Mouse (Mus musculus) hindbrain, embryonic 16.5 days (tissue): ENCODE measurements around the gene C1d. TPM values are rescaled to one million over a fixed set of nuclear protein-coding genes. Genes with fewer than 3 reads are reported as not detected.

ENCODE experiments used
- ATAC-seq: fragments of 200-750 bp; cut with Nextera tagmentation; 2 replicates; pipeline ENCODE4 v1.8.0; 2017; ENCODE audit warnings: moderate TSS enrichment, moderate library complexity
- H3K27ac ChIP-seq: fragments of 300-500 bp; sonication (generic); 2 replicates; pipeline ENCODE4 v1.5.1; 2014; ENCODE audit warnings: low read depth, mild to moderate bottlenecking, control low read depth, low read length, moderate library complexity
- H3K27me3 ChIP-seq: fragments of 300-500 bp; sonication (generic); replicated peaks from 2 replicates; pipeline ENCODE4 v1.6.1; 2014; ENCODE audit warnings: low read length; ENCODE audit not compliant: control insufficient read depth, insufficient read depth
- H3K36me3 ChIP-seq: fragments of 300-500 bp; sonication (generic); 2 replicates; pipeline ENCODE4 v1.6.1; 2014; ENCODE audit warnings: mild to moderate bottlenecking, low read length, moderate library complexity, mixed read lengths; ENCODE audit not compliant: control insufficient read depth, insufficient read depth
- H3K4me1 ChIP-seq: fragments of 300-500 bp; sonication (generic); 2 replicates; pipeline ENCODE4 v1.6.1; 2014; ENCODE audit warnings: low read depth, low read length; ENCODE audit not compliant: control insufficient read depth, insufficient read depth
- H3K4me2 ChIP-seq: fragments of 300-500 bp; sonication (generic); 2 replicates; pipeline ENCODE4 v1.6.1; 2014; ENCODE audit warnings: mild to moderate bottlenecking, low read length, control low read depth, moderate library complexity
- H3K4me3 ChIP-seq: fragments of 300-500 bp; sonication (generic); 2 replicates; pipeline ENCODE4 v1.5.1; 2014; ENCODE audit warnings: mild to moderate bottlenecking, low read length, control low read depth, moderate library complexity
- H3K9ac ChIP-seq: fragments of 300-500 bp; sonication (generic); 2 replicates; pipeline ENCODE4 v1.6.1; 2014; ENCODE audit warnings: low read depth, mild to moderate bottlenecking, control low read depth, low read length, moderate library complexity
- H3K9me3 ChIP-seq: fragments of 300-500 bp; sonication (generic); 2 replicates; pipeline ENCODE4 v1.6.1; 2014; ENCODE audit warnings: mild to moderate bottlenecking, low read length, moderate library complexity; ENCODE audit not compliant: control insufficient read depth
- polyA plus RNA-seq: library from polyadenylated mRNA; unstranded; fragments of >200 nt; fragmentation: Nextera tagmentation; extraction: Ambion mirVana; gene quantifications from 2 replicates; pipeline ENCODE4 v1.2.1, GENCODE M21; 2015

The C1d gene
- polyA plus RNA-seq, 1 experiment from 2014 or later: 157 TPM

- Histone ChIP-seq H3K27me3 (no peaks in the 10 kb centered on the region), H3K4me1 (0 out of 2 replicates have a peak, but pooled peaks cover 2% of the 10 kb centered on the region), H3K4me3 (no peak overlapping the region), H3K9ac (no peak overlapping the region), H3K9me3 (no peaks in the 10 kb centered on the region), H3K27ac (no peak overlapping the region), H3K36me3 (no peaks in the 10 kb centered on the region), H3K4me2 (no peak overlapping the region)
- ATAC-seq: no peak
These were observed 50.1 kb downstream of the C1d start for GRCm38 (mm10) chr11:17307457-17307856.

Other genes starting within 250 kb of the C1d start
- 162 and 189 TPM in 2 replicates for gene Cnrip1, start 206.0 kb upstream of the C1d start, polyA plus RNA-seq
- 3.9 and 4.1 TPM in 2 replicates for gene Plek, start 205.2 kb upstream of the C1d start, polyA plus RNA-seq
- gene Ppp3r1, start 98.3 kb upstream of the C1d start, polyA plus RNA-seq: 220 and 236 TPM in 2 replicates
- gene Wdr92, start 75.5 kb upstream of the C1d start, polyA plus RNA-seq: 18.0 TPM in 2 replicates
- 45.2 and 55.1 TPM in 2 replicates for gene Pno1, start 46.0 kb upstream of the C1d start, polyA plus RNA-seq